Mouse (Mus musculus): ENCODE measurements at regions not wholly inside any gene's neighbourhood (a gene's known extent, or its start where the extent isn't known, plus 50 kb on each side); places are given as distances from the start of the nearest gene placed in this dataset.

DNA sequence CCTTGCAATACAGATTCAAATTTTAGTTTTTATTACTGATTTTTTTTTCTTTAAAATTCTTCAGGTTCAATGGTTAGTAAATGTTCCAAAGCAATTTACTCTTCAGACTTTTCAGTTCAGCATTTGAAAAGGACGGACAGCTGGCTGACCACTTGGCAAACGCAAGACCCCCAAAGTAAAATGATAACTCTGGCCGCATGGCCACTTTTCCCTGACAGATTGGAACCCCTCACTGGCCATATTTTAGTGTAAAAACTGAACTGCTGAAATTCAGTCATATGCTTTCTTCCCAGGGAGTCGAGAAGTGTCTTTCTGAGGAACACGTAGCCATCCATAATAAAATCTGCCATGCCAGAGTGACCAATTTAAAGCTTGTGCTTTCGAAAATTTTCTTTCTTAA, 198.4 kb upstream of the Gk2 start:
- no peak for ATAC-seq (ENCODE audit: insufficient number of reproducible peaks, insufficient read depth, low FRiP score, low TSS enrichment)
- H3K27ac ChIP-seq: no peak overlapping the region
- H3K4me2 ChIP-seq (replicated peaks): no peak overlapping the region
- H3K4me3 ChIP-seq: no peak overlapping the region
- H3K4me1 ChIP-seq: no peaks in the 10 kb centered on the region
- H3K36me3 ChIP-seq: no peaks in the 10 kb centered on the region
- WGBS: 85% methylated on average over 6 of the region's 6 CpGs
- no peak overlapping the region for H3K9ac ChIP-seq
- H3K9me3 ChIP-seq: no peaks in the 10 kb centered on the region
- H3K27me3 ChIP-seq: no peaks in the 10 kb centered on the region

- no peaks in the 10 kb centered on the region for H3K4me1 ChIP-seq
- H3K27ac ChIP-seq: no peak overlapping the region
- H3K9ac ChIP-seq: no peak overlapping the region
- no peaks in the 10 kb centered on the region for H3K9me3 ChIP-seq
- WGBS: 59% methylated on average over 12 of the region's 12 CpGs
- no peaks in the 10 kb centered on the region for H3K27me3 ChIP-seq
- H3K4me2 ChIP-seq (replicated peaks): no peak overlapping the region
- H3K4me3 ChIP-seq: no peak overlapping the region
- no peaks in the 10 kb centered on the region for H3K36me3 ChIP-seq
- no peak for ATAC-seq (ENCODE audit: insufficient number of reproducible peaks, insufficient read depth, low FRiP score, low TSS enrichment)
Observed at GRCm38 (mm10) chr5:97654414-97654813, 197.6 kb upstream of the Gk2 start.

DNA sequence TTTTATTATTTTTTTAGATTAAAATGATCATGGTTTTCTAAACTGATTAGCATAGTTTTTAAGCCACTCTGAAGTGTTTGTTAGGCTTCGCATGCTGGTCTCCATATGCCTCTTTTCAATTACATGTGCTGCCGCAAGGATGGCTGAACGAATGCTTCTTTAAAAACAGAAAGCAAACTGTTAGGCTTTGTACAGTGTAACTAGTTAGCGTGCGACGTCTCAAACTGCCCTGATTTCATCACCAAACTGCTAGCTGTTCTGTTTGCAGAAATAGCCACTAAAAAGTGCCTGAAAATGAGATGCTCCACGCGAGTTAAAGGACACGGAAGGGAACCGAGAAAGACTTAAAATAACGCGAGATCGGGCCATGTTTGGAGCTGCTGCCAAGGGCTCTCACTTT, 185.4 kb upstream of the Gk2 start:
- WGBS: 88% methylated on average over 13 of the region's 13 CpGs
- H3K36me3 ChIP-seq: no peaks in the 10 kb centered on the region
- no peaks in the 10 kb centered on the region for H3K27me3 ChIP-seq
- H3K4me3 ChIP-seq: no peak overlapping the region
- no peak overlapping the region for H3K9ac ChIP-seq
- H3K4me2 ChIP-seq (replicated peaks): no peak overlapping the region
- H3K9me3 ChIP-seq: no peaks in the 10 kb centered on the region
- ATAC-seq (ENCODE audit: insufficient number of reproducible peaks, insufficient read depth, low FRiP score, low TSS enrichment): no peak
- no peaks in the 10 kb centered on the region for H3K4me1 ChIP-seq
- H3K27ac ChIP-seq: no peak overlapping the region

GRCm38 (mm10) chr5:97641646-97642045, 184.8 kb upstream of the Gk2 start:
- no peak for ATAC-seq (ENCODE audit: insufficient number of reproducible peaks, insufficient read depth, low FRiP score, low TSS enrichment)
- WGBS: 90% methylated on average over 12 of the region's 12 CpGs
- H3K4me3 ChIP-seq: no peak overlapping the region

GRCm38 (mm10) chr5:97636357-97636756, 179.5 kb upstream of the Gk2 start:
- Histone ChIP-seq H3K4me1 (no peaks in the 10 kb centered on the region), H3K4me3 (no peak overlapping the region), H3K4me2 (replicated peaks) (no peak overlapping the region), H3K36me3 (no peaks in the 10 kb centered on the region), H3K27ac (no peak overlapping the region), H3K9me3 (no peaks in the 10 kb centered on the region), H3K9ac (no peak overlapping the region), H3K27me3 (no peaks in the 10 kb centered on the region)
- 77% methylated on average over 7 of the region's 7 CpGs for WGBS
- no peak for ATAC-seq (ENCODE audit: insufficient number of reproducible peaks, insufficient read depth, low FRiP score, low TSS enrichment)

More at GRCm38 (mm10) chr5:97641646-97642045, 184.8 kb upstream of the Gk2 start:
- no peaks in the 10 kb centered on the region for H3K36me3 ChIP-seq
- H3K27me3 ChIP-seq: no peaks in the 10 kb centered on the region
- no peaks in the 10 kb centered on the region for H3K9me3 ChIP-seq
- no peak overlapping the region for H3K9ac ChIP-seq
- no peak overlapping the region for H3K27ac ChIP-seq
- H3K4me1 ChIP-seq: no peaks in the 10 kb centered on the region
- no peak overlapping the region for H3K4me2 ChIP-seq (replicated peaks)

GRCm38 (mm10) chr5:97633766-97634165, 176.9 kb upstream of the Gk2 start:
- Histone ChIP-seq H3K4me1 (no peaks in the 10 kb centered on the region), H3K27me3 (no peaks in the 10 kb centered on the region), H3K9ac (no peak overlapping the region), H3K4me3 (no peak overlapping the region), H3K9me3 (no peaks in the 10 kb centered on the region), H3K4me2 (replicated peaks) (no peak overlapping the region), H3K36me3 (no peaks in the 10 kb centered on the region), H3K27ac (no peak overlapping the region)
- ATAC-seq (ENCODE audit: insufficient number of reproducible peaks, insufficient read depth, low FRiP score, low TSS enrichment): no peak
- WGBS: 88% methylated on average over 6 of the region's 6 CpGs

GRCm38 (mm10) chr5:97632791-97633190, 176.0 kb upstream of the Gk2 start:
- WGBS: 82% methylated on average over 7 of the region's 7 CpGs
- no peaks in the 10 kb centered on the region for H3K9me3 ChIP-seq
- no peak for ATAC-seq (ENCODE audit: insufficient number of reproducible peaks, insufficient read depth, low FRiP score, low TSS enrichment)
- no peak overlapping the region for H3K27ac ChIP-seq
- no peak overlapping the region for H3K9ac ChIP-seq
- no peaks in the 10 kb centered on the region for H3K36me3 ChIP-seq
- H3K27me3 ChIP-seq: no peaks in the 10 kb centered on the region
- H3K4me1 ChIP-seq: no peaks in the 10 kb centered on the region
- H3K4me3 ChIP-seq: no peak overlapping the region
- no peak overlapping the region for H3K4me2 ChIP-seq (replicated peaks)

DNA sequence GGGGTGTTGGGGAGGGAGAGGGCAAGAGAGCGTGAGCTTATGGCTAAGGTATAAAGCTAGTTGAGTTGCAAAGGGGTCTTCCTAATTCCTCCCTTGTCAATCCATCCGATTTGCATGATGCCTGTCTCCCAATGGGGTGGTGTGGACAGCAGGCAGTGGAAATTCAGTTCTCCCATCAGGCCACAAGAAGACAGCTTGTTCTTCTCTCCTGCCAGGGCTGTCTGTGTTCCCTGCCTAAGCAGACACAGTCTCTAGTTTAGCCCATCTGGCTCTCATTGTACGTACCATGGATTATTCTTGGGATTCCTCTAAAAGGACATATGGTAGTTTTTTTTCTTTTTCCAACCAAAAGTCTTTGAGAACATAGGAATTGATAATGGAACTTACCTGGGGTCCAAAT, 168.4 kb upstream of the Gk2 start:
- 88% methylated on average over 3 of the region's 3 CpGs for WGBS
- Histone ChIP-seq H3K4me2 (replicated peaks) (no peak overlapping the region), H3K9ac (no peak overlapping the region), H3K27ac (no peak overlapping the region), H3K4me3 (no peak overlapping the region), H3K36me3 (no peaks in the 10 kb centered on the region), H3K27me3 (no peaks in the 10 kb centered on the region), H3K9me3 (no peaks in the 10 kb centered on the region), H3K4me1 (no peaks in the 10 kb centered on the region)
- no peak for ATAC-seq (ENCODE audit: insufficient number of reproducible peaks, insufficient read depth, low FRiP score, low TSS enrichment)

- H3K4me2 ChIP-seq (replicated peaks): no peak overlapping the region
- H3K9ac ChIP-seq: no peak overlapping the region
- H3K4me1 ChIP-seq: no peaks in the 10 kb centered on the region
- no peaks in the 10 kb centered on the region for H3K36me3 ChIP-seq
- WGBS: 83% methylated on average over 2 of the region's 2 CpGs
- no peak overlapping the region for H3K27ac ChIP-seq
- no peak for ATAC-seq (ENCODE audit: insufficient number of reproducible peaks, insufficient read depth, low FRiP score, low TSS enrichment)
- H3K9me3 ChIP-seq: no peaks in the 10 kb centered on the region
- H3K27me3 ChIP-seq: no peaks in the 10 kb centered on the region
- no peak overlapping the region for H3K4me3 ChIP-seq
Observed at GRCm38 (mm10) chr5:97619890-97620289, 163.1 kb upstream of the Gk2 start.

DNA sequence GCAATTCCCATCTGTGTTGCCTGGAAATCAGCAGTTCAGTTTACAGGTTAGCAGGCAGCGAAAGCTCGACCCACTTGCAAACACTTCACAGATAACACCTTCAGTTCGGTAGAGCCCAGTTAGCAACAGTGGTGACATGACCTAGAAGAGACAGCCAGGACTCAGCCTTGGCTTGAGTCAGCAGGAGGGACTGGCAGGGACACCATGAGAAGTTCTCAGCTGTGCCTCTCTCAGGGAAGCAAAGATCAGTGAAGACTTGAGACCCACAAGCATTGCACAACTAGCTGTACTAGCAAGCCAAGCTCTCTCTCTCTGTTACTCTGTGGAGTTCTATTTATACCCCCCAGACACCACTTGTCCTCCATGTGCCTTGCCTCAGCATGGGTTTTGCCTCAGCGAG, 161.6 kb upstream of the Gk2 start:
- H3K4me2 ChIP-seq (replicated peaks): no peak overlapping the region
- H3K4me1 ChIP-seq: no peaks in the 10 kb centered on the region
- no peaks in the 10 kb centered on the region for H3K27me3 ChIP-seq
- H3K27ac ChIP-seq: no peak overlapping the region
- H3K4me3 ChIP-seq: no peak overlapping the region
- H3K36me3 ChIP-seq: no peaks in the 10 kb centered on the region
- H3K9me3 ChIP-seq: no peaks in the 10 kb centered on the region
- WGBS: 95% methylated on average over 4 of the region's 4 CpGs
- ATAC-seq (ENCODE audit: insufficient number of reproducible peaks, insufficient read depth, low FRiP score, low TSS enrichment): no peak
- H3K9ac ChIP-seq: no peak overlapping the region

DNA sequence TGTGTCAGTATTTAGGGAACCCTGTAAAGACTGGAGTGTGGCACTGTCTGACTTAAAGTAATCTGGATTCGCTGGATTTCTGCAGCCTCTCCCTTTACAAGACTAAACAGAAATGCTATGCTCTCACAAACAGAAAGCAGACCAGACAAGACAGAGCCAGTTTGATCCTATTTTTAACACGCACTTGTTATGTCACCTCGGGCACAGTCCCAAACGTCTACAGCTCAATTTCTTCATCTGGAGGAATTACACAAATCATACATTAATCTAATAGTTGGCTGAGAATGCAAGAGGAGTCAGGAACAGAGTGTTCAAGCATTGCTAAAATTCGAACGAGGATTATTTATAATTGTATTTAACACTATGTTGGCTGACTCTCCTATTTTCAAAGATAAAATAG, 145.4 kb upstream of the Gk2 start:
- Histone ChIP-seq H3K4me1 (no peaks in the 10 kb centered on the region; the same call in 1 of the 2 replicates), H3K27me3 (no peaks in the 10 kb centered on the region), H3K4me2 (replicated peaks) (no peak overlapping the region), H3K4me3 (no peak overlapping the region), H3K9me3 (no peaks in the 10 kb centered on the region), H3K27ac (no peak overlapping the region), H3K36me3 (no peaks in the 10 kb centered on the region), H3K9ac (no peak overlapping the region)
- WGBS: 68% methylated on average over 6 of the region's 6 CpGs
- ATAC-seq (ENCODE audit: insufficient number of reproducible peaks, insufficient read depth, low FRiP score, low TSS enrichment): no peak

GRCm38 (mm10) chr5:97601384-97601783, 144.6 kb upstream of the Gk2 start:
- Histone ChIP-seq H3K4me1 (no peaks in the 10 kb centered on the region; the same call in 1 of the 2 replicates), H3K9ac (no peak overlapping the region), H3K9me3 (no peaks in the 10 kb centered on the region), H3K4me3 (no peak overlapping the region), H3K36me3 (no peaks in the 10 kb centered on the region), H3K4me2 (replicated peaks) (no peak overlapping the region), H3K27ac (no peak overlapping the region), H3K27me3 (no peaks in the 10 kb centered on the region)
- 72% methylated on average over 2 of the region's 2 CpGs for WGBS
- ATAC-seq (ENCODE audit: insufficient number of reproducible peaks, insufficient read depth, low FRiP score, low TSS enrichment): no peak

DNA sequence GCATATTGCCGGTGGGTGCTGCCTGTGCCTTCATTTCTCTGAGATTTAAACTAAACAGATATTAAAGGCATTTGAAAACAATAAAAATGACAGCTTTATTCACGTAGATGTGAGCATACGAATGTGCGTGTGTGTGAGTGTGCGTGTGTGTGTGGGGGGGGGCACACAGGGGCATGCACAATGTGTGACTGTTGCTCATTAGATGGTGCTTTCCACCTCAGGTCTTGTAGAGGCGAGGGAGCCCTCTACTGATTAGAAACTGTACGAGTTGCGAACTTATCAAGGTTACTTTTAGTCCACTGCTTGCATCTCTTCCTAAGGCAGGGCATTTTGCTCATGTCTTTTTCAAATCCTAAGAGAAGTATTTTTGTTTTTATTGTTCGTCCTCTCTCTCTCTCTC, 141.9 kb upstream of the Gk2 start:
- Histone ChIP-seq H3K36me3 (no peaks in the 10 kb centered on the region), H3K4me3 (no peak overlapping the region), H3K4me2 (replicated peaks) (no peak overlapping the region), H3K9ac (no peak overlapping the region), H3K27me3 (no peaks in the 10 kb centered on the region), H3K4me1 (no peaks in the 10 kb centered on the region; the same call in 1 of the 2 replicates), H3K9me3 (no peaks in the 10 kb centered on the region), H3K27ac (no peak overlapping the region)
- no peak for ATAC-seq (ENCODE audit: insufficient number of reproducible peaks, insufficient read depth, low FRiP score, low TSS enrichment)
- WGBS: 78% methylated on average over 9 of the region's 9 CpGs
